Mouse (Mus musculus) ES-E14 (cell line): Measurements from ENCODE around the gene A030005K14Rik.

Experiments
- CHD2 ChIP-seq: IDR thresholded peaks from 2 replicates; pipeline ENCODE4 v1.6.1; 2014; ENCODE audit warnings: mild to moderate bottlenecking, low read depth, low read length, inconsistent platforms
- HCFC1 ChIP-seq: IDR thresholded peaks from 2 replicates; pipeline ENCODE4 v1.6.1; 2012; ENCODE audit warnings: low read length, inconsistent platforms, borderline replicate concordance; ENCODE audit not compliant: insufficient read depth

DNA sequence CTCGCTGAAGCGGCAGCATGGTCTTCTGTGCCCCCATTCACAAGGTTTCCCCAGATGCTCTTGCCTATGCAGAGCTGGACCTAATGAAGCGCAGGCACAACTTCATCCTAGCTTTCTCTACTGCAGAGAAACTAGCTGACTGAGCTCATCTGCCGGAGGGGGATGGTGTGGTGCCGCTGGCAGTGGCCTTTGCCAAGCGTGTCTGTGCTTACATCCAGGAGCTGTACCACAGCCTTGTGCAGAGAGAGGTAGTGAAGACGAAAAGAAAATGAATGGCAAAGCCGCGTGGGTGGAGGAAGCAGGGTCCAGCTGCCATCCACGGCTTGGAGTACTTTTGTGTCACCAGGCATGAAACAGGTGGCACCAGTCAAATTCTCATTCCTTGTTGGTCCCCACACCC lies 8.0 kb upstream of the A030005K14Rik start:
- TF ChIP-seq HCFC1 (no peak), CHD2 (no peak)
